Mouse (Mus musculus): ENCODE measurements around the gene Vamp8. TPM values are rescaled to one million over a fixed set of nuclear protein-coding genes. Genes with fewer than 3 reads are reported as not detected.
A peak's percentile ranks its signal among the peaks of the same experiment; 100 is the strongest.

Vamp8 gene
- 34.0 and 36.6 TPM in 2 replicates for polyA plus RNA-seq (2012; rRNA removed)

DNA sequence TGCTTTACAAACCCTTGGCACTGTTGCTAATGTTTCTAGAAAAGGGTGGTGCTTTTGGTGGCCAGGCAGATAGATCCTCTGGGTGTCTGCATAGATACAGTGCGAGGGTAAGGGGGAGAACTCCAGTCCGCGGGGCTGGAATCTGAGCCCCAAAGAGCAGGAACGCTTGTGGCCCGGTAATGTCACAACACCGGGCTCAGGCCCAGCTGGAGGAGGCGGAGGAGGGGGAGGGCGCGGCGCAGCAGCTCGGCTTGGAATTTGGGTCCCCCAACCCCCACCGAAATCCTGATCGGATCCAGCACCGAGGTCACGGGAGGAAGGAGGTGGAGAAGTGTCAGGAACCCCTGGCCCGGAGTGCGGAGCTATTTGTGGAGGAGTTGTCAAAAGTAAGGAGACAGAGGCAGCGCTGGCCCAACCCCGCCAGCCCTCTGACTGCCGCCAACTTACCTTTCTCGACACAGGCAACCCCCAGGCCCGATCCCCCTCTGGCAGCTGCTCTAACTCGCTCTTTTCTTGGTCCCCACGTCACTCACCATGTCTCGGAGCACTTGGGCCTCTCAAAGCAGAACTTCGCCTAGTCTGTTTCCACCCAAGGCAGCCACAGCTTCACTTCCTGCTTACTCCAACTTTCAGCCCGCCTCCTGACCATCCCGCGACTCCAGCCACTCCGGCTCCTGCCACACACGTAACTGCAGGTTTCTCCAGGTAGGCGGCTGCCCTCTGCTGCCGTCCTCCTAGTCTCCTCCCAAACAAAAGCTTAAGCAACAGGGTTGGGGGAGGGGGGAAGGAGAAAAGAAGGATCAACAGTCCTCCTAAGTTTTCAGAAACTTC is at the start of gene Vamp8:
Gene Vamp8 (minus strand): TSS at position 763 of the 831 bp plus-strand sequence.
- peak in 1 of 2 experiments; percentile 40 for DNase-seq (ENCODE audit: extremely low spot score in 1 of 2, low spot score in 1 of 2)

DNA sequence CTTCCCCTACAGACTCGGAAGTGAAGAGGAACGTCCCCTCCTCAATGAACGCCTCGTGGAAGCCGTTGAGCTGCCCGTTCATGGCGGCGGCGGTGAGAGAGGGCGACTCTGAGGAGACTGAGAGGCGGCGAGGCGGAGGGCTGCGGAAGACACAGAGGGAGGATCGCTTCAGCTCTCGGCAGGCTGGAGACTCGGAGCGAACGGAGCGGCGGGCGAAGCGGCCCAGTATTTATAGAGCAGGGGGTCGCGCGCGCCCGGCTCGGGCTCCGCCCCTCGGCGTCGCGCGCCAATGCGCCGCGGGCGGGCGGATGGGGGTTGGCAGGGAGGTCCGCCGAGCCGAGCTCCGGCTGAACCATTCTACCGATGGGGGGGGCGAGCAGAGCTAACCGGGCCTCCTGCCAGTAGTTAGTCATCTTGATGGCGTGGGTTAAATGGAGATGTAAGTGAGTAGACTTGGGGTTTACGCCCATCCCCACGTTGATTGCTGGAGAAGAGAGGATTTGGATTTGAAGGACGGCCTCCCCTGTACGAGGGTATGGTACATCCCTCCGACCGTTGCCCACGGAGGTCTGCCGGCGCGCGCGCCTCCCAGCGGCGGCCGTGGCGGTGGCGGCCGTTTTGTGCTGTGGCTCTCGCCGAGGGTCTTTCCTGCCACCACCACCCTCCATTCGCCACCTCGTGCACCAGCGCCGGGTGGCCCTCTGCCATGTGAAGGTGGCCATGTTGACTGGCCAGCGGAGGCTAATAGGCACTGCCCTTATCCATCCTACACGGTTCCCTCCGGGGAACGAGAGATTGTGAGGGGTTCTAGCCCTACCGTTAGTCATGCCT is 49.1 kb upstream of the Vamp8 start, which contains the start of gene Mat2a:
Gene Mat2a (minus strand): TSS at position 204 of the 831 bp plus-strand sequence.
- peak; percentile 92 to 97 for DNase-seq (ENCODE audit: extremely low spot score in 1 of 2, low spot score in 1 of 2)

DNA sequence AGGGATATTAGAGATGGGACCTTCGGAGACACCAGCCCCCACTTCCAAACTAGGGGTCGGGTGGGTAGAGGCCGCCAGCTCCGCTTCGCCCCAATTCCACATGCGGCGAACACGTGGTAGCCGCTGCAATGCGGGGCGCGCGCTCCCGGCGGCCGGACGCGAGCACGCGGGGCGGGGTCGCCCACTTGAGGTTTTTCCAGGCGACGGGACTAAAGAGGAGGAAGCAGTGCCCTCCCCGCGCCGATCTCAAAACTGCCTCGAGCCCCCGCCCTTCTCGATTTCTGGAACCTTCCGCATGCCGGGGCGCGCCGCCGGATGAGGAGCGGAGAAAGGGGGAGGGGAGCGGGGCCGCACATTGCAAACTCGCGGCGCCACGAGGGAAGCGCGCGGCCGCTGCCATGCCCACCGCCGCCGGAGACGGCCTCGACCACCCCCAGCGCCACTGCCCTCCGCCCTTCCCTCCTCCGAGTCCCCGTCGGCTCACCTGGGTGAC is 48.4 kb upstream of the Vamp8 start:
- DNase-seq (ENCODE audit: extremely low spot score in 1 of 2, low spot score in 1 of 2), result peak; percentile 88 to 95

DNA sequence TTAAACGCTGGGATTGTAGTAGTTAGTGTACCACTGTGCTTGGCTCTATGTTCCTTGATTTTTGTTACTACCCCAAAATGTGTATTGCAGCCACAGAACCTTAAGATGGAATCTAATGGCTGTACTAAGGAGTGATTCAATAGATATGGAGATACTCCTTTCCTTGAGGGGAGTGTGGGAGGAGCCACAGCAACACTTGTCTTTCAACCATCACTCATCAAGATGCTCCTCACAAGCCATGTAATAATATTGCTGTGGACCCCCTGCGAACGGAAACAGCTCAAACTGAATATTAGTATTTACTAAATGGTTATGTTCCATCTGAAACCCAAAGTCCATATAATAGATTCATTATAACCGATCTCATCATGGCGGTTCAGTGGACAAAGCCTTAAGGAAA is 47.7 kb upstream of the Vamp8 start:
- peak in 1 of 2 experiments; percentile 27 for DNase-seq (ENCODE audit: extremely low spot score in 1 of 2, low spot score in 1 of 2)

DNA sequence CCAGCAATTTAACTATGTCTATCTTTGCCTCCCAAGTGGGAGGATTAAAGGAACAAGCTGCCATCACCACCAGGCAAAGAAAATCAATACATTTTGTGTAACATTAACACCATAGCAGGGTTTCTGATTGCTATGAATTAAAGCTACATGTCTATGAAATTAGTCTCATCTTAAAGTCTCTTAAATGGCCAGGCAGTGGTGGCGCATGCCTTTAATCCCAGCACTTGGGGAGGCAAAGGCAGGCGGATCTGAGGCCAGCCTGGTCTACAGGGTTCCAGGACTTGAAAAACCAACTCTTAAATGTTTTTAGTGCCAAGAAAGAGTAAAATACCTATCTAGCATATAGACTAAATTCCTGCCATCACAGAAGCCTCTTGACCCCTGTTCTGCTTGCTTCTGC is 41.6 kb upstream of the Vamp8 start:
- peak in 1 of 2 experiments; percentile 20 for DNase-seq (ENCODE audit: extremely low spot score in 1 of 2, low spot score in 1 of 2)

DNA sequence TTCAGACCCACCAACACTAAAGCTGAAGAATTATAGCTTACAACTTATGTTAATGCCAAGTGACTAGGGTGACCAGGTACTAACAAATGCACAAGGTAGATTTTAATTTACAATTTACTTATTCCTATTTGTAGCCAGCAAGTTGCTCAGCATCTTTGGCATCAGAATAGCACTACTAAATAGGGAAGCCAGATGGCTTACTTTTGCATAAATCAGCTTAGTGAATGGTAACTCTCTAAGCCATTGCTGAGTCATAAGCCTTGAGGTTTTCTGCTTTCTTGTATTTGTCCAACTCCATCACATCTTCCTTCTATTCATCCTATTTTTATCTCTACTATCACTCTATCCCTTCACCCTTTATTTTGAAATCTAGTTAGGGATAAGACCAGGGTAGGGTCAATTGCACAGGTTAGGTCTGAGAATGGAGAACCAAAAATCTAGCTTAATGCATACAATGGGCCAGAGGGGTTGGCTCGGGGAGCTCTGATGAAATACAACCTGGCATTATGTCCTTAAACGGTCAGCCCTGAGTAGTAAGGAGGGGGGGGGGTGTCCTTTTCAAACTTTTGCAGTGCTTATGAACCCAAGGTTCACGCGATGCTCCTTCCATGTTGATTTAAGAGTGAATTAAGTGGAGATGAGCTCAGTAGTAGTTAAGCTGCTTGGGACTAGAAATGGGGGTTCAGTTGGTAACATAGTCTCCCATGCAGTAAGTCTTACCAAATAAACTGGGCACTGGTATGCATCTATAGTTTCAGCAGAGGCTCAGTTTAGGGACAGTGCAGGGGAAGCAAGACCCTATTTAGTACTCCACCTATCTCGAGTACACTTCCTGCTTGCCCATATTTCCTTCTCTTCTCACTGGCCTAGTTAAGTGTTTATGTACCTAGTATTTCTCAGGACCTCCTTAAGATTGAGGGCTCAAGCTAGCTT is 40.8 kb upstream of the Vamp8 start:
- peak in 1 of 2 experiments; percentile 62 for DNase-seq (ENCODE audit: extremely low spot score in 1 of 2, low spot score in 1 of 2)

DNA sequence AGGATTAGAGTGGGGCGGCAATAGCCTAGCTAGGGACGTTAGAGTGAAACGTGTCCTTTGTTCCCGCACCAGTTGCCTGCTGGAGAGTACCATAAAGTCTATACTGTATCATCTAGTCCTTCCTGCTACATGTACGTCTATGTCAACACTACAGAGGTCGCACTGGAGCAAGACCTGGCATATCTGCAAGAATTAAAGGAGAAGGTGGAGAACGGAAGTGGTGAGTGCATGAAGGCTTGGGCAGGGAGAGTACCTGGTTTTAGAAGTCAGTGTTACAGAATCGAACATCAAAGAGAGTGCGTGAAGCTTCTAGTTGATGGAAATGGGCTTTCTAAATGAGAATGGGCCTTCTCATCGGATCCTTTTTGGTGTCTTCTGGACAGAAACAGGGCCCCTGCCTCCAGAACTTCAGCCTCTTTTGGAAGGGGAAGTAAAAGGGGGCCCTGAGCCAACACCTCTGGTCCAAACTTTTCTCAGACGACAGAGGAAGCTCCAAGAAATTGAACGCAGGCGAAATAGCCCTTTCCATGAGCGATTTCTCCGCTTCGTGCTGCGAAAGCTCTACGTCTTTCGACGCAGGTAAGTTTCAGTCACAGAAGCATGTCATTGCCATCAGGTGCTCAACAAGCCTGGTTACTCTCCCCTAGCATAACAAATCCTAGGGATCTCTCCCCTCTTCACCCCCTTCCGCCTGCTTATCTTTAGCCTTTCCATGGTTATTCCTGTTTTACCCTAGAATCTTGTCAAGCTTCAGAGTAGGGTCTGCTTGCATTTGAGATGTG is 38.7 kb upstream of the Vamp8 start:
- no peak for DNase-seq (ENCODE audit: extremely low spot score in 1 of 2, low spot score in 1 of 2)

DNA sequence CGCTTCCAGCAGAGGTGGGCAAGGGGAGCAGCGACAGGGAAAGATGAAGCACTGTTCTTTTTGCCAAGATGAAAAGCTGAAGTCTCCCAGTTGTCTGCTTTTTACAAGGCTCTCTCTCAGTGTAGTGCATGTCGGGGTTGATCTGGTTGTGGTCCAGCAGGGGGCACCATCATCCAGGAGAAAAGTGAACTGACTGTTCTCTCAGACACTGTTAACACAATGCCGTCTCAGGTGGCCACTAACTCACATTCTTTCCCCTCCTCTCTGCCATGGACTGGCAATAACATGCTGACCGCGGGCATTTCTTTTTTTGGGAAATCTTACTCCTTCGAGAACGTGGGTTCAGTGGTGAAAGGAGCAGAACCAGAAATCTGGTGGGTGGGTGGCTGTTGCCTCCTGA is 37.5 kb upstream of the Vamp8 start:
- peak in 1 of 2 experiments; percentile 90 for DNase-seq (ENCODE audit: extremely low spot score in 1 of 2, low spot score in 1 of 2)

DNA sequence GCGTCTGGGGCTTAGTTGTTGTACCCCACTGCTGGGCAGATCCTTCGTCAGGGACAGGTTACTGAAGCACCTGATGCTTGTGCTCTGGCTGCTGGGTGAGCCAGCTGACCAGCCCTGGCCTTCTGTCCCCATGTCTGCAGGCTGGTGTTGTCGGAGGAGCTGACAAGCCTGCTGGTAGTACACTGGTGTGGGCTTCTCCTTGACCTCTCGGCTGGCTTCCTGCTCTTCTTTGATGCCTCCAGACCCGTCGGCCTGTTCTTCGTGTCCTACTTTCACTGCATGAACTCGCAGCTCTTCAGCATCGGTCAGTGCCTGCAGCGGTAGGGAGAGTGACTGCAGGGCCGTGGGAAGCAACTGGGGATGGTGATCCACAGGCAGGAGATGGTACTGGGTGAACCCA is 35.1 kb upstream of the Vamp8 start:
- no peak for DNase-seq (ENCODE audit: extremely low spot score in 1 of 2, low spot score in 1 of 2)

DNA sequence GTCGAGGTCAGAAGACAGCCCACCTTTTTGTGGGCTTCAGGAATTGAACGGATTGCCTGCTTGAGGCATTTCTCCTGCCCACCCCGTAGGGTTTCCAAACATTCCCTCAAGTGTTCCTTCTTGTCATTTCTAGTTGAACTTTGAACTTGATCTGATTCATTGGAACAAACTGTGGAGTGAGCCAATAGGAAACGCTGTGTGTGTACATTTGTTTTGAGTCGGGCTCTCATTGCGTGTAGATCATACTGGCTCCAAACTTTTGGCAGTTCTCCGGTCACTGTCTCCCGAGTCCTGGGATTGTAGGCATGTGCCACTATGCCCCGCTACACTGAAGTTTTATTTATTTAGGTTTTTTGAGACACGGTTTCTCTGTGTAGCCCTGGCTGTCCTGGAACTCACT is 30.4 kb upstream of the Vamp8 start:
- no peak for DNase-seq (ENCODE audit: extremely low spot score in 1 of 2, low spot score in 1 of 2)

DNA sequence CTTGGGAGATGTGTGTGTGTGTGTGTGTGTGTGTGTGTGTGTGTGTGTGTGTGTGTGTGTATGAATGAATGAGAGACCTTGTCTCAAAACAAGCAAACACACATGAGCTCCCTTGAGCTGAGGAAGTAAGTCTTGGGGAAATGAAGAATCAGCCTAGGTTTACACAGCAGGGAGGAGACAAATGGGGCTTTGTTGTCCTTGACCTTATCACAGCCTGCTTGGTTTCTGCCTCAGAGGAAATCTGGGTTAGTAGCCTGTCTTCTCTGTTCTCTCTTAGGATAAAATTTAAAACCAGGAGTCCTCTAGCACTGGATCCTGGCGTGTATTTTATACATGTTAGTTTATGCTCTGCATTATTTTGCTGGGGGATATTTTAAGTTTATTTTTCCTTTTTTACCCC is 29.3 kb upstream of the Vamp8 start:
- no peak for DNase-seq (ENCODE audit: extremely low spot score in 1 of 2, low spot score in 1 of 2)

DNA sequence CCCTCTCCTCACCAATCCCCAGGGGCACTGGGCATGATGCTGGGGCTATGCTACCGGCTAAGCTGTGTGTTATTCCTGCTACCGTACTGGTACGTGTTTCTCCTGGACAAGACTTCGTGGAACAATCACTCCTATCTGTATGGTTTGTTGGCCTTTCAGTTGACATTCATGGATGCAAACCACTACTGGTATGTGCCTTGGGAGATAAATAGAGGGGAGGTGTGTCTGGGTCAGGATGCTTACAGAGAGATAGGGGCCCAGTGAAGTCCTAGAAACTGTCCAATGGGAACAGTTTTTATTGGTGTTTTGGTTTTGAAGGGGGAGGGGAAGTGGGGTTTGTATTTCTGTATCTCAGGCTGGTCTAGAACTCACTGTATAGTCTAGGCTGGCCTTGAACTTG is 27.8 kb upstream of the Vamp8 start:
- DNase-seq (ENCODE audit: extremely low spot score in 1 of 2, low spot score in 1 of 2), result no peak

DNA sequence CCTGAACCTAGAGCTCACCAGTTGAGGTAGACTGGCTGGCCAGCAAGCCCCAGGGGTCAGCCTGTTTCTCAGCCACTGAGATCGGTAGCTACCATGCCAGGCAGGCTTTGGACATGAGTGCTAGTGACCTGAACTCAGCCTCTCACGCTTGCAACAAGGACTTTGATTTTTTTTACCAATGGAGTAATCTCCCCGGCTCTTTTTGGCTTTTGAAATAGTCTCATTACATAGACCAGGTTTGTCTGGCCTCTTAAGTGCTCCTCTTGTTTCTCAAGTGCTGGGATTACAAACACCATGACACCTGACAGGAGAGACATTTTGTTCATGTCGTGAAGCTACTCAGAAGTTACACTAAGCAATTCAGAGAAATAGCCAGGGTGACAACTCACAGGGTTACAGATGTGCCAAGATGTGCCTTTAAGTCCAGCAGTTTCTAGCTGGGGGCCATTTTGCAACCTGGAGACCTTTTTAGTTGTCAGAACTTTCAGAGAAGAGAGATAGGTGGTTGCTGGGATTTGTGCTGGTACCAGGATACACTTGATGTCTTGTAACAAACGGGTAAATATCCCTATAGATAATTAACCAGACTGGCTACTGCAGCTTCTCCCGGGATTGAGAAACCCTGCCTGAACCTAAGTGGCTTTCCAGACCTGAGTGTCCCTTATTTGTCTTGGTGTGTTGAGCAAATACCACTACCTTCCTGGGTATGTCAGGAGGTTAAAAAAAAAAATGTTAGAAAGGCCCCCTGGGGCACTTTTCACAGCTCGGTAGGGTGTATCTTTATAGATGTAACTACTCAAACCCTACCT is 25.7 kb upstream of the Vamp8 start:
- DNase-seq (ENCODE audit: extremely low spot score in 1 of 2, low spot score in 1 of 2), result no peak

DNA sequence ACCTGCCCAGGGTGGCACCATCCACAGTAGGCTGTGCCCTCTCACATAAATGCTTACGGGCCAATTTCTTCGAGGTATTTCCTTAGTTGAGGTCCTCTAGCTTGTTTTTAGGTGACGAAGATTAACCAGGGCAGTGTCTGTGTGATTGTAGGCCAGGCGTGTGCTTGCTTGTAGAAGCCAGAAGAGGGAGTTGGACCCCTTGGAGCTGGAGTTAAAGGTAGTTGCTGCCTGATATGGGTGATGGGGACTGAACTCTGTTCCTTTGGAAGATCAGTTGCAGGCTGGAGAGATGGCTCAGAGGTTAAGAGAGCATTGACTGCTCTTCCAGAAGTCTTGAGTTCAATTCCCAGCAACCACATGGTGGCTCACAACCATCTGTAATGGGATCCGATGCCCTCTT is 24.7 kb upstream of the Vamp8 start:
- no peak for DNase-seq (ENCODE audit: extremely low spot score in 1 of 2, low spot score in 1 of 2)

DNA sequence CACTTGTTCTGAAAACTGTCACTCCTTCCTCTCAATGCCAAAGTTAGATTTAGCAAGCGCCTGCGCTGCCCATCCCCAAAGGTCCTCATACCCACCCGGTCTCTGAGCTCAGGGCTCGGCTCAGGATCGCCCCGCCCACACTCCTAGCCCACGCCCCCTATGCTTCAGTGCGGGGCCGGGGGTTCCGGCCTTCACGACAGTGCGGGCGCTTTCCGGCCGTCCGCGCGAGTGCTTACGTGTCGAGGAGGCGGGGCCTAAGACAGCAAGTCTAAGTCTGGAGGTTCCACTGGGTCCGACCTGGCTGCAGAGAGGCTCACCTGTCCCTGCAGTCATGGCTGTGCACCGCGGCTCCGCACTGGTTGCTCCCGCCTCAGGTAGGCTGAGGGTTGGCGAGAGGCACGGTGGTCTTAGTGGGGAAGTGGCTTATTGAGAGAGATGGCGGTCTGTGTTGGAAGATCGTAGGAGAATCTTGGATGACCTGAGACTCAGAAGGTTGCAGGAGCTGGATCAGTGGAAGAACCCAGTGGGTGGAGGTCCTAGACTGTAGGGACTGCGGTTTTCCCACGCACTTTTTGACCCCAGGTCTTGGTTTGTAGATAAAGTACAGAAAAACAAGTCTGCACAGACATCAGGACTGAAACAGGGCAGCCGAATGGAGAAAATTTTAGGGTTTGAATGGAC is 23.7 kb upstream of the Vamp8 start, which contains the start of gene Ggcx:
Gene Ggcx (plus strand): TSS at position 233 of the 681 bp plus-strand sequence.
- DNase-seq (ENCODE audit: extremely low spot score in 1 of 2, low spot score in 1 of 2), result peak; percentile 90 to 91

DNA sequence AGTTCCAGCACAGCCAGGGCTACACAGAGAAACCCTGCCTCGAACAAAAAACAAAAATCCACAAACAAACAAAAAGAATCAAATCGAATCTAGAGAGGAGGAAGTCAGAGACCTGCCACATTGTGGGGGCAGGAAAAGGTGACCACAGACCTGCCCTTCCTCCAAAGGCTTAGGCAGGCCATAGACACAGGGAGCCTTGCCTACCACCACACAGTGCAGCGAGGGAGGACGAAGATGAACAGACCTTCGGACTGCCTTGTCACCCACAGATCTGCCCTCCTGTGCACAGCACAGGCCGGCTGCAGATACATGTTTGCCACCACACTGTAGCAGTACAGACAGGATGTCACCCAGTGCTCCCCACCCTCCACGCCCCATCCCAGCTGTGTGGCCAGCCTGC is 20.0 kb upstream of the Vamp8 start:
- no peak for DNase-seq (ENCODE audit: extremely low spot score in 1 of 2, low spot score in 1 of 2)

DNA sequence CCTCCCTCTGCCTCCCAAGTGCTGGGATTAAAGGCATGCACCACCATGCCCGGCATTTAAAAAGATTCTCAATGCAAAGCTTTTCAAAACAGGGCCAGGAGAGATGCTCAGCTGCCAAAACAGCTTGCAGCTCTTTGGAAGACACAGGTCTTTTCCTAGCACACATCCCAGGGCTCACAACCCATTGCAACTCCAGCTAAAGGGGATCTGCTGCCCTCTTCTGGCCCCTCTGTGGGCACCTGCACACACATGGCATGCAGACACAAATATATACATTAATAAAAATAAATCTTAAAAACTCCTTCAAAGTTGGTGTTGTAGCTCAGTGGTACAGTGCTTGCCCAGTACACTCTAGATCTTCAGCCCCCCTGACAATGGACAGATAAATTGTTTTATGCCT is 19.5 kb upstream of the Vamp8 start:
- DNase-seq (ENCODE audit: extremely low spot score in 1 of 2, low spot score in 1 of 2), result no peak

DNA sequence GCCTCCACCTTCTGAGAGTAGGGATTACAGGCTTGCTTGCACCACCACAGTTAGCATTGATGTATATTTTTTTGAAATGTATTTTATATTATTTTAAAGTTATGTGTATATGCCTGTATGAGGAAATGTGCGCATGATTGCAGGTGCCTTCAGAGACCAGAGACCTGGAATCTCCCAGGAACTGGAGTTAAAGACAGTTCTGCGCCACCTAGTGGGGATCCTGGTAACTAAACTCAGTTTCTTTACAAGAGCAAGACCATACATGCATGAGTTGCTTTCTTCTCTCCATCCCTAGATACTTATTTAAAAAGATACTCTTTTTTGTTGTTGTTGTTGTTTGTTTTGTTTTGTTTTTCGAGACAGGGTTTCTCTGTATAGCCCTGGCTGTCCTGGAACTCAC is 19.1 kb upstream of the Vamp8 start:
- peak in 1 of 2 experiments; percentile 89 for DNase-seq (ENCODE audit: extremely low spot score in 1 of 2, low spot score in 1 of 2)

Data from frontal cortex, adult 2 months (tissue).